Mouse (Mus musculus): Measurements from ENCODE around the gene AI597479. TPM values are rescaled to one million over a fixed set of nuclear protein-coding genes. Genes with fewer than 3 reads are reported as not detected.
A peak's percentile ranks its signal among the peaks of the same experiment; 100 is the strongest.

The AI597479 gene
- total RNA-seq (2022): 10 to 100 TPM; 23.2 to 25.6 (median 24.2) TPM

DNA sequence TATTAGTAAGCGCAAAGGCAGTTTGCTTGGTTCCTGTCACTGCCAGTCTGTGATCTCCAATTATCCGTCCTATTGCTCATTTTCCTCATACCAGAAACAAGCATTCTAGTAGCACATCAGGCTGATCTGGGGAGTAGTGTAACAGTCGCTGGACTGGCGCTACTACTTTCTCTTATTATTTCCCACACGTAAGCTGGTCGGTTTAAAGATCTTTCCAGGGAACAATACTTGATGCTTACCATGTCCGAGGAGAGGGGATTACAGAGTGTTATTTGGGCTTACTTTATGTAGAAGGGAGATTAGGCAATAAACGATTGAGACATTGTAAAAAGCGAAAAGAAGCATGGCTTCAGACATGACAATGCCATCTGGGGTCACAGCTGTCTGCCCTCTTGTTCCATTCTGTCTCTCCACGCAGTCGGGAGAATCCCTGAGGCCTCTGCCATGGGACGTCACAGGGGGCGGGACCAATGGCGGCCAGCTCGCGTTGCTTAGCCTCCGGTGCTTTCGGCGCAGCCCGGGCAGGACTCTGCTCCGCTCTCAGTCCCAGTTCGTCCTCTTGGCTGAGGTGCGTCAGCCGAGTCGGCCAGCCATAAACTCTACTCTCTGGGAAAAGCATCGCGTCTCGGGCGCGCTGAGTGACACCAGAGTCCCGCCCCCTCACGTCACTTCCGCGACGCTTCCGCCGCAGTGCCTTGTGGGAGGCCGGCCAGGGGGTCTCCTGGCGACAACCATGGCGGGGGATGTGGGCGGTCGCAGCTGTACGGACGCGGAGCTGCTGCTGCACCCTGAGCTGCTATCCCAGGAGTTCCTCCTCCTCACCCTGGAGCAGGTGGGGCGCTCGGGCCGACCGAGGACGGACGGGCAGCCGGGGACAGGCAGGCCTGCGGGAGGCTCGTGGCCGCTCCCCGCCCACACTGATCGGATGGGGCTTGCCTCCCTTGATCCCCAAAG, at the start of gene AI597479, which contains the start of gene Tgfbrap1:
Gene AI597479, plus strand, starts transcription at position 680 of the 954 bp plus-strand sequence.
Gene Tgfbrap1, minus strand, starts transcription at position 607 of the 954 bp plus-strand sequence.
- DNase-seq (ENCODE audit: low spot score in 2 of 2): peak; percentile 88 to 91

DNA sequence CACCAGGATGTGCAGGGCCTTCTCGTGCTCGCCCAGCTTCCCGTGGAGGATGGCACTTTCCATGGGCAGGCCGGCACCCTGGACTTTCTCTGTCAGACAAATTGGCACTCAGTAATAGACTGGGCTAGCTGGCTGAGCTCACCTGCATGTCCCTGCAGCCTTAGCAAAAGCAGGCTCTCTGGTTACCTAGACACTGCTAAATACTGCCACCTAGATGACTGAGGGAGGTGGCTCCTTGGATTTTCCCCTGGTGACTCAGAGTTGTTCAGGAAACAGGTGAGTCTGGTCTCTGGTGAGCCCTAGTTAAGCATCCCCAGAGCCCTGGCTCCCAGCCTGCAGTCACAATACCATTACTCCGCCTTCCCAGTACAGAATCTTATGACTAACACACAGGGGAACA, 46.6 kb upstream of the AI597479 start:
- DNase-seq (ENCODE audit: low spot score in 2 of 2): no peak

DNA sequence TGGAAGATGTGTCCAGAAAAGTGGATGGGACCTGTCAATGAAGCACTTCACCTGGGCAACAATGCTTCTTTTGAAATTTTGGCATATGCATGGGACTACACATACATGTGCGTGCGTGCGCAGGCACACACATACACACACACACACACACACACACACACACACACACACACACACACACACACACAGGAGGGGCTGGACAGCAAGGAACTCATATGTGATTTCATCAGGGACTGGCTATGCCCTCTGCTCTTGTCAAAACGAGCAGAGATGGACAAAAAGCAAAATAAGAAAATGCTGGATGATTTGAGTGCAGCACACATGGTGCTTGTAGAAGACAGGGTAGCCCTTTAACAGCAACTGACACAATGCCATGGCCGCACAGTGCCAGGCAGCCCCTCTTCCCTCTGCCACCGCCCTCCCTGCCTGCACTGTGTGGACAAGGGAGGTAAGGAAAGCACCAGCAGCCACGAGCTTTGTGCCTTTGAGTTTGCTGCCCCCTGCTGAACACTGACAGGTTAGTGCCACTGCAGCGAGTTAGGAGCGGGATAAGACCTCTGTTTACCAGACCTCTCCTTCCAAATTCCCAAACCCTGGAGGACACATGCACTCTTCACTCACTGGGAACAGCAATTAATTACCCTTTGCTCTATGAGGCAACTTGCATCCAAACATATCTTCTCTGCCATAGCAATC, 32.7 kb upstream of the AI597479 start:
- DNase-seq (ENCODE audit: low spot score in 2 of 2): peak; percentile 50 to 77

DNA sequence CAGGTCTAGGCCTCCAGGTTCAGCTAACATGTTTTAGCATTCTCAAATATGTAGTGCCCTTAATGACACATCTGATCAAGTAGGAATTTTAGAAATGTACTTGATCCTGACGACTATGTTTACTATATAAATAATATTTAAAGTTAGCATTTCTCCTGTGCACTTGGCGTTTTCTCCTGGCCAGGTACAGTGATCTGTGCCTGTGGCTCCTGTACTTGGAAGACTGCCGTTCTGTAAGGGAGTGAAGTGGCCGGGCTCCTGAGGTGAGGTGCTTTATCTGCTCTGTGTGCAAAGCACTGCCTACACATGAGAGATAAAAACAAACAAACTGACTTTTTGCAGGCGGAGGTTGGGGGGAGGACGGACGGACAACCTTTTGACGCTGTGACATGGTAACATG, 31.9 kb upstream of the AI597479 start:
- DNase-seq (ENCODE audit: low spot score in 2 of 2): no peak

DNA sequence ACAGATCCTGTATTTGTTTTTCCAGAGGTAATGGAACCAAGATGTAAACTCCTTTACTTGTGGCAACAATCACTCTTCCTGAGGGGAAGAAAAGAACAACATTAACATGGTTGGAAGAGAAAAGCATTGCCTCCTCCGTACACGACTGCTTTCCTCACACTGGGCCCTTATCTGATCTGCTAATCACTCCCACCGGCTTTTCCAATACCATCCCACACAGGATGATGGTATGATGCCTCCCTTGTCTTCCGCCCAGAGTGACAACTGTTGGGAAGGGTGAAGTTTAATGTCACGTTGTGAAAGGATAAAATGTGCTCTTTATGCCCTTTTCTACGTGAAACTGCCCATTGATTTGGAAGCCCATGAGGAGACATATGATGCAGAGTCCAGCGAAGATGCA, 31.0 kb upstream of the AI597479 start:
- no peak for DNase-seq (ENCODE audit: low spot score in 2 of 2)

DNA sequence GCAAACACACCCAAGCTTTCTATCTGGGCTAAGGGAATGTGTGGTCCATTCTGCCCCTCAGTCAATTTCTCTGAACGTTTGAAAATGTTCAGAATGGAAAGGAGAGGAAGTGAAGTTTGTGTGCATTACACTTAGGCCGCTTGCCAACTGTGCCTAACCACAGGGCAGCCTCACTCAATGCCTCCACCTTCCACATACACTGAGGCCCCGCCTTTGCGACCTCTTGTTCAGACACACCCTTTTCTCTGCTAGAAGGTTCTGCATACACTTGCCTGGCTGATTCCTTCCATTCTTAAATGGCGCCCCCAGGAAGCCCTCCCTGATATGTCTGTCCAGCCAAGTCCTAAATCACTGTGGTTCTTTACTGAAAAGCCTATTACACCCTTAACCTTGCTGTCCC, 27.8 kb upstream of the AI597479 start:
- no peak for DNase-seq (ENCODE audit: low spot score in 2 of 2)

DNA sequence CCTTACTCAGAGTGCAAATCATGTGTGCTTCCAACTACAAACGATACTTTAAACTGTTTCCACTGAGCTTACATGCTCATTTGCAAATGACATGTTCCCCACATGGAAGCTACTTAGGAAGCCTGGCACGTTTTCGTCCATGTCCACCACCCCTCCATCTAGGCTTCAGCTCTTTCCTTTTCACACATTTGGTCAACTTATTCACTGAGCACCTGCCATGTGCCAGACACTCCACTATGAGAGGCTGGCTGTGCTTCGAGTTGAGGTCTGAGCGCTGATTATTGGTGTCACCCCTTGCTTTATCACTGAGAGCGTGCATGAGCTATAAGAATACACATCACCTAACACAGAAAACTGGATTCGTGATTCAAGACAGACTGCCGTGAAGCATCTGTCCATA, 26.5 kb upstream of the AI597479 start:
- no peak for DNase-seq (ENCODE audit: low spot score in 2 of 2)

DNA sequence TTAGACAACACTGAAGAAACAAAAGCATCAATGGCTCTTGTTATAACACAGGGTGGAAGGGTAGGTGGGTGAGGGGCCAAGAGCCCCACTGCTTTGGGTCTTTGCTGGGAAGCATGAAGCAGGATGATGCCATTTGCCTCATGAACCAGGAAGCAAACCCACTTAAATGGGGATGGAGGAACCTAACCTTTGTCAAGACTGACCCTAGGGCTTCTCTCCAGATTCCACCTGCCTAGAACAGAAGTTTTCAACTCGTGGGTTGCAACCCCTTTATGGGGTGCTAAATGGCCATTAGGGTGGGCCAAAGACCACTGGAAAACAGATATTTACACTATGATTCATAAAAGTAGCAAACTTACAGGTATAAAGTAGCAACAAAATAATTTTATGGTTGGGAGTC, 25.9 kb upstream of the AI597479 start:
- DNase-seq (ENCODE audit: low spot score in 2 of 2): no peak

DNA sequence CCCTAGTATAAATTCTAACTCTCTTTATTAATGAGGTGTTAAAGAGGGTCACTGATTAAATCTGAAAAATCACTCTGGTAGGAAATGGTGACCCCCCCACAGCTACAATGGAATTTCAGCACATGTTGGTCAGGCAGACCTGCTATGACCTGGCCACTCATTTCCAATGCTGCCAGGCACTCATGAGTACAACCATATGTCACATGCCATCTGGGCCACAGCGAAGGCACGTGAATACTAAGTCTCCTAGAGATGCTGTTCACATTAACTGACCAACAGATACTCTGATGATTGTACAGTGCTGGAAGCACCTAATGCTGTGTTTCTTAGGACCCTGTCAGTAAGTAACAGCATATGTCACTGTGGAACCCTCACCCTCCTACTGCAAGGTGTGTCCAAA, 23.7 kb upstream of the AI597479 start:
- DNase-seq (ENCODE audit: low spot score in 2 of 2): no peak

DNA sequence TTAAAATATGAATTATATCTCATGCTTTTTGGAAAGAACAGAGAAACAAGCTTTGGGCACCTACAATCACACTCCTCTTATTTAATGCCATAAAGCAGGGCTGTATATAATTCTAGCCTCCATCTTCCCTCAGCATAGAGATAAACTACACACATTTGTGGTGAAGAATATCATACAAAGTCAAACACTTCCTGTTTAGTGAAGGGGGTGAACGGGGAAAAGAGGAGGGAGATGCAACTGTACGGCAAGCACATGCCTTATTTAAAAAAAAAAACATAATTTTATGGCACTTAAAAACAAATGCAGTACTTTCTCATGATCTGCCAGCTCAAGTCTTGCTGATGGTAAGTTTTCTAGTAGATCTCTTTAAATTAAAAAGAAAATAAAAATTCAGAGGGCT, 20.4 kb upstream of the AI597479 start:
- no peak for DNase-seq (ENCODE audit: low spot score in 2 of 2)

DNA sequence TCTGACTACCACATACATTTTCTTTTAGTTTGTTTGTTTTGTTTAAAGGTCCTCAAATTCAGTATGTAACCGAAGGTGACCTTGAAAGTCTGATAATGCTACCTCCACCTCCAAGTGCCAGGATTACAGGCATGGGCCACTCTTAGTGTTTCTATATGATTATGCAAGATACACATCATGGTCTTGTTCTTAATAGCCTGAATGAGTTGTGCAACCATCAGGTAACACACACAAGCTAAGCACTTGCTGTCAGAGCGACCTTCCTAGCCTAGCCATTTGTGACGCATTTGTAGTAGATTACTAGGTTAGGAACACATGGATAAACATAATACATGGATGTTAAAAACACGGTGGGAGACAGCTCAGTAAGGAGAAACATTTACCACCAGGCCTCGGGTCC, 15.6 kb upstream of the AI597479 start:
- no peak for DNase-seq (ENCODE audit: low spot score in 2 of 2)

DNA sequence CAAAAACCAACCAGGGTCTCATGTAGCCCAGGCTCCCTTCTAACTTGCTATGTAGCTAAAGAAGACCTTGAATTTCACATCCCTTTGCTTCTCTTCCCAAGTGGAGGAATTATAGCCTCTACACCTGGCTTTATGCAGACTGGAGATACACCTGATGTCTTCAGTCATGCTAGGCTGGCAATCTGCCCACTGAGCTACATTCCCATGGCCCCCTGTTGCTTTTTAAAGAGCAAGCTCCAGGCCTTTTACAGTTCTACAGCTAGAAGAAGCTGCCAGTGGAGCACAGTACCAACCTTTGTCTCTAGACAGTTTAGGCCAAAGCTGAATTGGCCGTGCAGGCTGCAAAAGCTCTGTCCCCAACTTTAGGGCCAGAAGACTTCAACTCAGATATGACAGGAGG, 8.1 kb upstream of the AI597479 start:
- DNase-seq (ENCODE audit: low spot score in 2 of 2): no peak

DNA sequence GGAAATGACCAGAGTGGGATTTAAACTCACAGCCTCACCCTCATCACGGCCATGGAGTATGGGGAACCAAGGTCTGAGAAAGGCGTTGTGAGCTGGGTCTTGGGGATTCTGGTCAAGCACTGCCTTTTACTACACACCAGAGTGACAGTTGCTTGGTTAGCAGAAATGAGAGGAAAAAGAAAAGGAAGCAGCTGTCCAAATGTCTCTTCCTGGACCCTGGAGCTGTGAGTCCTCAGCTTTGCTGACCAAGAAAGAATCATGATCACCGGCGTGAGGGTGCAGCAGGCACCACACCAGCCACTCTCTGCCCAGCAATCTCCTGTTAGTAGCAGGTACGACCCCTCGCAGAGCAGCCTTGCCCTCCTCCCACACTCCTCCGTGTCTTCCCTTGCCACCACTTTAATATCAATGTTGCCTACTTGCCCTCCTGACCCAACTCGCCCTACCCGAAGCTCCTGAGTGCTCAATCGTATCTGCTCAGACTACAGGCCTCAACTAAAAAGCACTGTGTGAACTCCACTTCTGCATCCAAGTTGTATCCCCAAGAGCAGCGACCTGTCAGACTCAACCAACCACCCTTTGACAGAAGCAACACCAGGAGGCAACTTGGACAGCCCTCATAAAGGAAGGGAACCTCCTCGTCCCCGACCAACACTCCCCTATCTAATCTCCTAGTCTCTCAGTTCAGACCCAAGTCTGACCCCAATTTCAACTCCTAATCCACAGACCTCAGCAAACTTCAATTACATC, 7.0 kb upstream of the AI597479 start:
- no peak for DNase-seq (ENCODE audit: low spot score in 2 of 2)

DNA sequence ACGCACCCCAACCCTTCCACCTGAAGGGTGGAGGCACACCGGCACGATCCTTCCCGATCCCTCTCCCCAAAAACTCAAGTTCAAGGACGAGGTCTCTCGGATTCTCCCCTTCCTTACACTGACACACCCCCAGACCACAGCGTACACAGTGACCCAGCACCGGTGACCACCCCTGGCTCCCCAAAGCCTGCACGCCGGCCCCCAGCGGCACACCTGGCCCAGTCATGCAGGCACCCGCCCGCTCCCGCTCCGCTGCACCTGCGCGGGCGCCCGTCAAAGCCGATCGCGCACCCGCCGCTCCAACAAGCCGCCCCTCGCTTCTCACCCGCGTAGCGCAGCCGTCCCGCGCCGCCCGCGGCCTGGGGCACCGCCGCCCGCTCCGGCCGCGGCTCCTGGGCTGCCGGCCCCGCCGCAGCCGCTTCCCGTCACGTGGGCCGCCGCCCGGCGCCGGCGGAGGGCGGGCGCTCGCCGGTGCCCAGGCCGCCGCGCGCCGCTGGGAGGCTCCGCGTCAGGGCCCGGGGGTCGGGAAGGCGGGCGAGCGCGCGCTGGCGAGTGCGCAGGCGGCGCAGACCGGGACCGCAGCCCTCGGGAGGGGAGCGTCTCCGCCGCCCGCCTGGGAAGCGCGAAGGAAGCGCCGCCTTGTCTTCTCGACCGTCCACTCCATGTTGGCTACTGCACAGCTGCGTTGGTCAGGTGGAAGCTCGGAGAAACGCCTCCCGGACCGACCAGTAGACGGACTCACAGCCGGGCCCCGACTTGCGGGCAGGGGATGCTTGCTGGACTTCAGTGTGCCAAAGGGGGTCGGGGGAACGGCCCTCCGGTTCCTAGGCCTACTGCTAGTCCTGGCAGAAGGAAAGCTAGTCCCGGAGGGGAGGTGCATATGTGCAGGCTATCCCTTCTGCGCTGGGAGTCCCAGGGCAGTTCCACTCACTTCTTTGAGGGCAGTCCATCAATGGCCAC, 6.2 kb upstream of the AI597479 start:
- DNase-seq (ENCODE audit: low spot score in 2 of 2): peak; percentile 54 to 65

DNA sequence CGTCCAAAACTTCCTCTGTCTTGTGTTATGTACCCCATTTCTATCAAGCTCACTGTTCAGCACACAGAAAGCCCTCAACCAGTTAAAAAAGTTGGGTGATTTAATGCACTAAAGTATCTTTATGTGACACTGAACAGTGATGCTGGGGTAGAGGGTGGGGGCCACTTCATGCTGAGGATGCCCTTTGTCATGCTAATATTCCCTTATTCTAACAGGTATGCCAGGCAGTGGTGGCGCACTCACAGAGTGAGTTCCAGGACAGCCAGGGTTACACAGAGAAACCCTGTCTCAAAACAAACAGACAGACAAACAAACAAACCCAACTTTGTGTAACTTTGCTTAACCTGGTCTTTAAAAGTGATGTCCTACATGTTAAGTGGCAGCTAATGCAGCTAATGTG, 4.3 kb upstream of the AI597479 start:
- DNase-seq (ENCODE audit: low spot score in 2 of 2): no peak

DNA sequence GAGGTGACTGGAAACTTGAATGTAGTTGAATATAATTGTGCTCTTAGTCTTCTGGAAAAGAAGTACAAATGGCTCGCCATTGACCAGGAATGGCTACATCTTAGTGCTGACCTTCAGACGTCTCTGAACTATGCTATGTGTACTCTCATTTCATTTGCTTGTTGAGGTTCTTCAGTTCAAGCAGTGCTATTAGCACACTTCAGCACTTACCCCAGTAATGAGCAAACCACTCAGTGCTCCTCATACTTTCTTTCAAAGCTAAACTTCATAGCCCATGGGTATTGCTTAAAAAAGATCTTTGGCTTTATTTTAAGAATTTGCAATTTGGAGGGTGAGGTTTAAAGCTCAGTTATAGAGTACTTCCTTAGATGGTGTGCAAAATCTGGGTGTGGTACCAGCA, 10.2 kb downstream of the AI597479 start:
- no peak for DNase-seq (ENCODE audit: low spot score in 2 of 2)

DNA sequence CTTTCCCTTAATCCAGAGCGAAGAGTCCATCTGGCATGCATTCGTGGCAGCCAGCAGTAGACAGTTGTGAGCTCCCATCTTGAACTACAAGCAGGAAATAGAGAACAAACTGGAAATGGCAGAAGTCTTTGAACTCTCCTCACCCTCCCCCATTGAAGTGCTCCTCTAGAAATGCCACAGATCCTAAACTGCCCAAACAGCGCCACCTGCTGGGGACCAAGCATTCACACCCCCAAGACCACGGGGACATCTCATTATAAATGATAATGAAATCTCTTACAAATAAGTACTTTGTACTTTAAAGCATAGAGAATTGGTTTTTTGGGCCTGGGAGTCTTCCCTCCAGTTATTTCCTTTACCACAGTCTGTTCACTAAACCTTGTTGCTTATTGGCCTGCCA, 12.0 kb downstream of the AI597479 start:
- peak in 1 of 2 experiments; percentile 31 for DNase-seq (ENCODE audit: low spot score in 2 of 2)

DNA sequence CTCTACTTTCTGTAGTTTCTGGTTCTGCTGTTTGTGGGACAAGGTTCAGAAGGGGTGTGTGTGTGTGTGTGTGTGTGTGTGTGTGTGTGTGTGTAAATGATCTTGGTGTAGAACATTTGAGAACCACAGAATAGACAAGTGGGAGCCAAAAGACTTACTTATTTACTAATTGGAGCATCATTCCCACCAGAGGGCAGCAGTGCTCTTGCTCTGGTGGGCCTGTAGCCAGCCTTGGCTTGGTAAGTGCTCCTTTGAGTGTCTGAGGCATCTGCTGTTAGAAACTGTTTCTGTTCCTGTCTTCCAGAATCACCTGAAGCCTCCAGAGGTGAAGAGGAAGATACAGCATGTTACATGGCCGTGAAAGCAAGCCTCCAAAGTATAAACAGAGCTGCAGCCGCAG, 14.4 kb downstream of the AI597479 start:
- DNase-seq (ENCODE audit: low spot score in 2 of 2): peak; percentile 41 to 75

DNA sequence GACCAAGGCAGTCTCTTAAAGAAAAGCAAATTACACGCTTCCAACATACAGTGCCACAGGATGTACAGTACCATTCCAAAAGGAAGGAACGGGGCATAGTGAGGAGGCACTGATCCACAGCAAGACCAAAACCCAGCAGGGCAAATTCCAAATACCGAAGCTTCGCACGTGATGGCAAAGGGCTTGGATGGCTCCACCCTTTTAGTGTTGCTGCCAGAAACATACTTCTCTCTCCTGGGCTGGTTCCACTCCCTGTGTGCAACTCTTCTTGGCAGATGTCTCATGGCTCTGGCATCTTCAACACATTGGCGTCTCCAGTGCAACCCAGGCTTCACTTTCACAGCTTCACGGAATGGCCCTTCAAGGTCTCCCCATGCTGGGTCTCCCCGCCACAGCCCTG, 18.9 kb downstream of the AI597479 start:
- no peak for DNase-seq (ENCODE audit: low spot score in 2 of 2)

DNA sequence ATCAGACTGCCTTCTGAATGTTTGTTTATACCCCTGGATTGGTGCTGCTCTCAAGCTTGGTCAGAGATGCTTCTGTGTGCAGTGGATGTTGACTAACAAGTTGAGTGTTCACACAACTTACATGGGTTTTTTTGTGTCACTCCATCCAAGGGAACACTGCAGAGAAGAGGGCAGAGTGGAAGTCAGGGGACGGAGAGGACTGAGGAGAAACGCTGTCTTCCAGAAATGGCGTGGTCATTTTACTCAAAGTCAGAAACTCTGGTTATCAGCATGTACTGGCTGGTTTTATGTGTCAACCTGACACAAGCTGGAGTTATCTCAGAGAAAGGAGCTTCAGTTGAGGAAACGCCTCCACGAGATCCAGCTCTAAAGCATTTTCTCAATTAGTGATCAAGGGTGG, 22.4 kb downstream of the AI597479 start:
- DNase-seq (ENCODE audit: low spot score in 2 of 2): no peak

DNA sequence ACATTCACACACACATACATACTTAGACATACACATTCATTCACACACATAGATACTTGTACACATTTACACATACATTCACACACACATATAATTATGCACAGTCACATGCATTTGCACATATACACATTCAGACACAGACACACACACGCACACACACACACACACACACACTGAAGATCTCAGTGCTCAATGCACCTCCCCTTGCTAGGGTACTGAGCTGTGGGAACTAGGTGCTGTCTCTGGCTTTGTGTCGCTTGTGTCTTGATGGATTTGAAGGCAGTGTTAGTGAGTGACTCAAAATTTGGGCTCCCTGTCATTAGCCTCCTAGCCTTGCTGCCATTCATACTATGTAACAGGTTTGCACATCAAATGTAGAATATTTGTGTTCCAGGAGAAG, 24.1 kb downstream of the AI597479 start:
- no peak for DNase-seq (ENCODE audit: low spot score in 2 of 2)

All from layer of hippocampus, adult 8-10 months (tissue).